Mouse (Mus musculus) mouse trophoblast stem cell (cell line): ENCODE measurements around the gene Gm20715.
"Not testable (repeated sequence)": the region's sequence is repeated elsewhere in the genome, so short reads cannot be mapped to it uniquely, and the experiment has no call there.

ENCODE experiments used
- in situ Hi-C, 2 experiments: fragments of 300-500 bp; cut with MseI, MboI; formaldehyde crosslinking; loops; 2 replicates in 1 of 2; 3 replicates in 1 of 2; pipeline ENCODE4 v1.15.1; 2025

Gm20715 gene

DNA sequence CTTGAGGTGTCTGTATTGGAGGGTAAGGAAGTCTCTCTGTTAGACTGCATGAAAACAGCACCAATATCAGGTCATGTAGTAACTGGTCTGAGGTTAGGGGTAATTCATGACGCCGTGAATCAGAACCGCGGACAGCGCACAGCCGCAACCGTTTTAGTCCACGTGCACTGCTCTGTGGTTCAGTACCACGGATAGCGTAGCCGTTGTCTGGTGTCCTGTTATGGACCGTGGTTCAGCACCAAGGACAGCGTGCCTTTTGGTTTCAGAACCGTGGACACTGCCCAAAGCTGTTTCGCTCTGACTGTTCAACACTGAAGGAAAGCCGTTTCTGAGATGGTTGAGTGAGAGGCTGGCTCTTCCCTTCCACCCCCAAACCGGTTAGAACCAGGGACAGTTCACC is at the start of gene Gm20715:
Gene Gm20715 (plus strand): TSS at position 235 of the 400 bp plus-strand sequence.
- in situ Hi-C loops = no loop called here

DNA sequence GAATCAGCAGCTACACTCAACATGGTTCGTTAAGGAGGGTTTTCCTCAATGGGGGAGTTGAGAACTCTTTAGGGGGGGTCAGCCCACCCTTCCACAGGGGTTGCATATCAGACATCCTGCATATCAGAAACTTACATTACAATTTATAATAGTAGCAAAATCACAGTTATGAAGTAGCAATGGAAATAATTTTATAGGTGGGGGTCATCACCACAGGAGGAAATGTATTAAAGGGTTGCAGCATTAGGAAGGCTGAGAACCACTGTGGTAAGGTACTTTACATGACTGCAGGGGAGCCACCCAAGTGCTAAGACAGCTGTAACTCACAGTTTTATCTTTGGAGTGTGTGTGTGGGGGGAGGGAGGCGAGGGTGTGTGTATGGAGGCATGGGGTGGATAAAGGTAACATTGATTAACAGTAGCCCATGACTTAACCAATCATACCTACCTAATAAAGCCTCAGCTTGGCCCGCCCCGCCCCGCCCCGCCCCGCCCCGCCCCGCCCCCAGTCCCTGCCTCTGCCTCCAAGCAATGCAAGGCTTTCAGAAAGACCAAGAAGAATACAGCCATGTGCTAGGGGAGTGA is 49.5 kb upstream of the Gm20715 start:
- in situ Hi-C loops = loop anchor here in 1 of 2 experiments (5.0 kb wide), 1 partner anchor 72 kb away; no protein-coding TSS in a partner anchor

DNA sequence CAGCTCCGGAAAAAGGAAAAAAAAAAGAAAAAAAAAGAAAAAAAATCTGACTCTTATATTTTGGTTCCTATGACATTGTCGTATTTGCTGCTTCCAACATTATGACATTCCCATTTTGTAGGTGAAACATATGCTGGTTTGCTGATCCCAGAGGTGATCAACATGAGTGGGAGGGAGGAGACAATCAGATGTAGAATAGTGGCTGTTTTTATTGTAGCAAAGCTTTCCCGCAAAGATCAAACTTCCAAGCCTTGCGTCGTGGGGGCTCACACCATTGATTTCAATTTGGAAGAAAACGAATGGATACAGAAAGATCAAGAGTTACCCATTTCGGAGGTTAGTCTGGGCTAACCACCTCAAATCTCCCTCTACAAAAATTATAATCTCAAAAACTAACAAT is 48.3 kb upstream of the Gm20715 start:
- in situ Hi-C loops = loop anchor here in 1 of 2 experiments (5.0 kb wide), 1 partner anchor 71 kb away; no protein-coding TSS in a partner anchor

DNA sequence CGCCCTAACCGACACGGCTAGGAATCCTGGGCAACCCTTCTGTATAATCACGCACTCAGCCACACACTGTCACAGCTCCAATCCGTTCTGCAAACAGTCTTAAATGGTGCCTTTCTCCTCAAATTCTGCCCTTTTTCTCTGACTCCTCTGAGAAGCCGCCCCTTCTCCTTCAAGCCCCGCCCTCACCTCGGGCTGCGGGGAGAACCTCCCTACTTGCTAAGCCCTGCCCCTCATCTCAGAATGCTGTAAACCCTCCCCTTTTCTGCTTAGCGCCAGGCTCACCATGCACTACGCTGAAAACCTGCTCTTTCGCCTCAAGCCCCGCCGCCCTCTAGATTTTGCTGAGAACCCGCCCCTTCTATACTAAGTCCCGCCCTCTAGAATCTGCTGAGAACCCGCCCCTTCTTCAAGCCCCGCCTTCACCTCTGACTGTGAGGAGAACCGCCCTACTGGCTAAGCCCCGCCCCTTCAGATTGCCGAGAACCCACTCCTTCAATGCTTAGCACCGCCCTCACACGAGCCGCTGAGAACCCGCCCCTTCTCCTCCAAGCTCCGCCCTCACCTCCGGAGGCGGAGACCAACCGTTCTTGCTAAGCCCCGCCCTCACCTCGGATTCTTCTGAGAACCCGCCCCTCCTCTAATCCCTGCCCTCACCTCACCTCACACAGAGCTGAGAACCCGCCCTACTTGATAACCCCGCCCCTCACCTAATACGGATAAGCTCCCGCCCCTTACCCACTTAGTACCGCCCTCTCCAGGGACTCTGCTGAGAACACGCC is 47.6 kb upstream of the Gm20715 start:
- in situ Hi-C loops = loop anchor here in 1 of 2 experiments (5.0 kb wide), 1 partner anchor 70 kb away; no protein-coding TSS in a partner anchor

DNA sequence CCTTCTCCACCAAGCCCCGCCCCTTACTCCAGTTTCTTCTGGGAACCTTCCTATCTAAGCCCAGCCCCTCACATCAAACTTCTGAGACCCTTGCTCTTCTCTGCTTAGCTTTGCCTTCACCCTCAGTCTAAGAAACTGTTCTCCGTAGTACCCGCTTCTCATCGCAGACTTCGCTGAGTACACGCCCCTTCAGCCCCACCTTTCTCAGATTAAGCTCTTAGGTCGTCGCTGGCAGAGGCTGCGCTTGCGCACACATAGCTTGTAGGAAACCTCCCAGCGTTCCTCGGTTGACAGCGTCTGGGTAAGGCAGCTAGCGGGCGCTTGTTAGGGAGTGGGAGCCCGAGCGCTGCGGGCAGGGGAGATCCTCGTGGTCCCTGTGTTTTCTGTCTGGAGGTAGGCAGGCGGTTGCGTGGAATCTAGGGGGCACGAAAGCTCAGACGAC is 47.0 kb upstream of the Gm20715 start, which contains the start of gene Zfp78:
Gene Zfp78 (plus strand): TSS at position 234 of the 442 bp plus-strand sequence.
- in situ Hi-C loops = loop anchor here in 1 of 2 experiments (5.0 kb wide), 1 partner anchor 69 kb away; no protein-coding TSS in a partner anchor

DNA sequence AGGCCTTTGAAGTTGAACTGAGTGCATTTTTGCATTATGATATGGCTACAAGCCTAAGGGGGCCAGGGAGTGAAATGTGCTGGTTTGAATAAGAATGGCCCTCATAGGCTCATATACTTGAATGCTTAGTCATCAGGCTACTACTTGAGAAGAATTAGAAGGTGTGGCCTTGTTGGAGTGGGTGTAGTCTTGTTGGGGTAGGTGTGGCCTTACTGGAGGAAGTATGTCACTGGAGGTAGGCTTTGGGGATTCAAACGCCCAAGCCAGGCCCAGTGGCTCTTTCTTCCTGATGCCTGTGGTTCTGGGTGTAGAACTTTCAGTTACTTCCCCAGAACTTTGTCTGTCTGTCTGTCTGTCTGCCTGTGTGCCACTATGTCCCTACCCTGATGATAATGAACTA is 45.3 kb upstream of the Gm20715 start:
- in situ Hi-C loops = loop anchor here in 1 of 2 experiments (5.0 kb wide), 1 partner anchor 68 kb away; no protein-coding TSS in a partner anchor

DNA sequence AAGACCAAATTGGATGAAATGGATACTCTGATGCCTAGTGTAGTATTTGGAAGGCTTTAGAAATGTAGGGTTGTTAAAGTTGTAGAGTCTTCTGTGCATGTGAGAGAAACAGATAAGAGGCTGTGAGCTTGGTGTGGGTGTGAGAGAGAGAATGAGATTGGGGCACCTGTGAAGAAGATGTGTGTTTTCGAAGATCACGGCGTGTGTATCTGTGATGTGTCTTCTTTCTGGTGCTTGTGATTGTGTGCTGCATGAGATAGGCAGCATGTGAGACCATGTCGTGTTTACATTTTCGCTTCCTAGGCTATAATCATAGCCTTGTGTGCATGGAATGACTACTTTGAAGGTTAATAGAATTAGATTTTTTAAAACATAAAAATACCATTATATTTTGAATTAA is 42.9 kb upstream of the Gm20715 start:
- in situ Hi-C loops = no loop called here

DNA sequence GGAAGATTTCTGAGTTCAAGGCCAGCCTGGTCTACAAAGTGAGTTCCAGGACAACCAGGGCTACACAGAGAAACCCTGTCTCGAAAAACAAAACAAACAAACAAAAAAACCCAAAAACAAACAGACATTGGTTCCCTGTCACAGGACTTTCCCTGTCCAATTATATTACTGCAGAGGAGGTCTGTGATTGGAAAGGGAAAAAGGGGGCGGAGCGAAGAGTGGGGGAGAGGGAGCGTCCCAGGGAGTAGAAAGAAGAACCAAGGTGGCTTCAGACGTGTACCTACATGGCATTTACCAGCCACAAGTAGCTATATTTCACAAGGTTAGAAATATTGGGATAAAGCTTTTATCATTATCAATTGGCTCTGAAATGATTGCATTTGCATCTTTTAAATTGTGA is 41.9 kb upstream of the Gm20715 start:
- in situ Hi-C loops = not testable (repeated sequence)

DNA sequence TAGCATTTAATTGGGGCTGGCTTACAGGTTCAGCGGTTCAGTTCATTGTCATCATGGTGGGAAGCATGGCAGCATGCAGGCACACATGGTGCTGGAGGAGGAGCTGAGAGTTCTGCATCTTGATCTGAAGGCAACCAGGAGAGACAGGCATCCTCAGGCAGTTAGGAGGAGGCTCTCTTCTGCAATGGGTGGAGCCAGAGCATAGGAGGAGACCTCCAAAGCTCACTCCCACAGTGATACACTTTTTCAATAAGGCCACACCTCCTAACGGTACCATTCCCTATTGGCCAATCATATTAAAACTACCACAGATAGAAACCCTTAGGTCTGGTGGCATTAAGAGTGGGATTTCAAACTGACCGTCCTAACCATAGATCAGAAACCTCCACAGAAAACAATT is 40.6 kb upstream of the Gm20715 start:
- in situ Hi-C loops = no loop called here

DNA sequence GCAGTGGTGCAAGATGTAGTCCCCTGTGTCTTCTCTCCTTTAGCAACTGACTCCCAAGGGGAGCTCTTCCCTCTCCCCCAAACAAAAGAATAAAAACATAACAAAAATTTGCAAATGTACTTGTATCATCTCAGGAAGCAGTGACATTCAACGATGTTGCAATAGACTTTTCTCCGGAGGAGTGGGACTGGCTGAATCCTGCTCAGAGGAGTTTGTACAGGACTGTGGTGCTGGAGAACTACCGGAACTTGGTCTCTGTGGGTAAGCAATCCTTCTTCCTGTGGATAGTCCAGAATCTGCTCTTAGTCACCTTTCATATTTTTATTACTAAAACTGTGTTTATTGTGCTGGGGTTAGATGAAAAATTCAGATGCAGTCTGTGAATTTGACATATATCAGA is 37.1 kb upstream of the Gm20715 start:
- in situ Hi-C loops = no loop called here

DNA sequence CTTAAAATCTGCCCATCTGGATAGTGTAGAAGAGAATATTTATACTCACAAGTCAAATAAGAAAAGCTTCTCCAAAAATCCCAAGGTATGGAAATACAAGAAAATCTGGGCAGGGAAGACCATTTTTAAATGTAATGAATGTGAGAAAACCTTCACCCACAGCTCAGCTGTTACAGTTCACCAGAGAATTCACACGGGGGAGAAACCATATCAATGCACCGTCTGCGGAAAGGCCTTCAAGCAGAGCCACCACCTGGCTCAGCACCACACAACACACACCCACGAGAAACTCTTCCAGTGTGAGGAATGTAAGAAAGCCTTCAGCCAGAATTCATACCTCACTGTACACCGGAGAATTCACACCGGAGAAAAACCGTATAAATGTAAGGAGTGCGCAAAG is 31.6 kb upstream of the Gm20715 start:
- in situ Hi-C loops = no loop called here

DNA sequence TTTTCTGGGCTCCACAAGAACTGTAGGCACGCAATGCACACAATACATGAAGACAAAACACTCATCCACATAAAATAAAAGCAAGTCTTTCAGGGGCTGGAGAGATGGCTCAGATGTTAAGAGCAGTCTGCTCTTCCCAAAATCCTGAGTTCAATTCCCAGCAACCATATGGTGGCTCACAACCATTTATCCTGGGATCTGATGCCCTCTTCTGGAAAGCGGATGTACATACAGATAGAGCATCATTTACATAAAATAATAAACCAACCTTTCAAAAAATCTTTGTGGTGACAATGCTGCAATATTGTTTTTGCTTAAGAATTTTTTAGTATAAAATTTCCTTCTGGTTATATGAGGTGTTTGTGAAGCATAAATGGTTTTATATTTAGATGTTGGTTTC is 28.6 kb upstream of the Gm20715 start:
- in situ Hi-C loops = no loop called here

DNA sequence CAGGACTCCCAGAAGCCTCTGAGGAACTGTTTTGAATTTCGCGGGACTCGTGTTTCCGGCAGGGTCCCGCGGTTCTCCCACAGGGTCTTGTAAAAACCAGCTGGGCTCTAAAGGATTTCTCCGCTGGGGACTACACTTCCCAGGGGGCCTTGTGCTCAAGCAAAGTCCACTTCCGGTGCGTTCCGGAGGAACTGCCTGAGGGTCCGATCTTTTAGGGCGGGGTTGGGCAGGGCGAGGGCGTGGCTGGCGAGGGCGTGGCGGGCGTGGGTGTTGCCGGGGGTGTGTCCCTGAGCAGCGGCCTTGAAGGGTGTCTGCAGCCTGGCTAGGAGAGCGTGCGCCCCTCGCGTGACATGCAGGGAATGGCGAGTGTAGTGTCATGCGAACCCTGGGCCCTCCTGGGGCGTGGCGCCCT is 27.0 kb upstream of the Gm20715 start, which contains the start of gene Zfp28:
Gene Zfp28 (plus strand): TSS at position 252 of the 412 bp plus-strand sequence.
- in situ Hi-C loops = no loop called here

DNA sequence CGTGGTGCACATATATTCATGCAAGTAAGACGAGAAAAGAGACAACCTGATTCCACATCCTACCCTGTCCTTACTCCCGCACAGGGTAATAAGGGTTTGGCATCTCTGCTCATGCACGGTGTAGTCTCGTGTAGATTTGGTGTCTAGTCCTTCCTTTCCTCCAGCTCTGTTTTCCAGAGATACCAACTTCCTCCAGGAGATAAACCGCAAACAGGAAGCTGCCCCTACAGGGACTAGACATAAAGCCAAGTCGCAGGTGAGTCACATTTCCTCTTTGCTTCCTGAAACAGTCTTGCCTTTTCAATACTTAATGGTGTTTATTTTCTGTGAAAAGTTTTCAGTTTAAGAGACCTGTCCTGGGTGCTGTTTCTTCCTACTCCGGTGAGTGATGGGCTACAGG is 26.1 kb upstream of the Gm20715 start:
- in situ Hi-C loops = no loop called here

DNA sequence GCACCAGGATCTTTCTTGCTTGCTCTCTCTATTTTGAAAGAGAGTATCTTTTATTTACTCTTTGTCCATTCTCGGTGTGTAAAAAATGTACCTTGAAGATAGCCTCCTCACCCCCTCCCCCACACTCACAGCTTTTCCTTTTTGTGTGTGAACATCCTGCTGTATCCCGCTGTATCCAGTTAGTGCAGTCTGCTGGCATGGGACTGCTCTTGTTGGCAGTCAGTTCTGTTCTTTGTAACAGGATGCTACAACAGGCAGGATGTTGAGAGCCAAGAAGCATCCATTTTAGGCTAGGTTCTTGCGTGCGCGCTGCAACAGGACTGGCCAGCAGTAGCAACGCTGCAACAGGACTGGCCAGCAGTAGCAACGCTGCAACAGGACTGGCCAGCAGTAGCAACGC is 23.1 kb upstream of the Gm20715 start:
- in situ Hi-C loops = no loop called here

DNA sequence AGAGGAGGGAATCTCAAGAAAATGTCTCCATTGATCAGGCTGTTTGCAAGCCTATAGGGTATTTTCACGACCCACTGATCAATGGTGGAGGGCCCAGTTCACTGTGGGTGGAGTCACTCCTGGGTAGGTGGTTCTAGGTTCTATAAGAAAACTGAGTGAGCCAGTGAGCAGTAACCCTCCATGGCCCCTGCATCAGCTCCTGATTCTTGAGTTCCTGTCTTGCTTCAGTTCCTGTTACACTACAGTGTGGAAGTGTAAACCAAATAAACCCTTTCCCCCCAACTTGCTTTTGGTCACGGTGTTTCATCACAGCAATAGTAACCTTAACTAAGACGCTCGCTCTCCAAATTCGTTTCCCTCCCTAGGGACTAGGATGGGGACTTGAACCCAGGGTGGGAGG is 21.1 kb upstream of the Gm20715 start:
- in situ Hi-C loops = no loop called here

DNA sequence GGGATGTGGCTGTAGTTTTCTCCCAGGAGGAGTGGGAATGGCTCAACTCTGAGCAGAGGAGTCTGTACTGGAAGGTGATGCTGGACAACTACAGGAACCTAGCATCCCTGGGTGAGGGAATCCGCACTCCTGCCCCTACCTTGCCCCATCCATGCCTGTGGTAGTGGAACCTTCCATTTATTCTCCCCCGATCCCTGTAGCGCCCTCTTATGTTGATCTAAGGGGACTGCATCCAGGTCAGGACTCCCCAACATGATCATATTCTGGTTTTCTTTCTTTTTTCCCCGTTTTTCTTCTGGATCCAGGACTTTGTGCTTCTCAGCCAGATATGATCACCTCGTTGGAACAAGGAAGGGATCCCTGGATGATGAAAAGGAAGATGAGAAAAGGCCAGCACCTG is 20.6 kb upstream of the Gm20715 start:
- in situ Hi-C loops = no loop called here

DNA sequence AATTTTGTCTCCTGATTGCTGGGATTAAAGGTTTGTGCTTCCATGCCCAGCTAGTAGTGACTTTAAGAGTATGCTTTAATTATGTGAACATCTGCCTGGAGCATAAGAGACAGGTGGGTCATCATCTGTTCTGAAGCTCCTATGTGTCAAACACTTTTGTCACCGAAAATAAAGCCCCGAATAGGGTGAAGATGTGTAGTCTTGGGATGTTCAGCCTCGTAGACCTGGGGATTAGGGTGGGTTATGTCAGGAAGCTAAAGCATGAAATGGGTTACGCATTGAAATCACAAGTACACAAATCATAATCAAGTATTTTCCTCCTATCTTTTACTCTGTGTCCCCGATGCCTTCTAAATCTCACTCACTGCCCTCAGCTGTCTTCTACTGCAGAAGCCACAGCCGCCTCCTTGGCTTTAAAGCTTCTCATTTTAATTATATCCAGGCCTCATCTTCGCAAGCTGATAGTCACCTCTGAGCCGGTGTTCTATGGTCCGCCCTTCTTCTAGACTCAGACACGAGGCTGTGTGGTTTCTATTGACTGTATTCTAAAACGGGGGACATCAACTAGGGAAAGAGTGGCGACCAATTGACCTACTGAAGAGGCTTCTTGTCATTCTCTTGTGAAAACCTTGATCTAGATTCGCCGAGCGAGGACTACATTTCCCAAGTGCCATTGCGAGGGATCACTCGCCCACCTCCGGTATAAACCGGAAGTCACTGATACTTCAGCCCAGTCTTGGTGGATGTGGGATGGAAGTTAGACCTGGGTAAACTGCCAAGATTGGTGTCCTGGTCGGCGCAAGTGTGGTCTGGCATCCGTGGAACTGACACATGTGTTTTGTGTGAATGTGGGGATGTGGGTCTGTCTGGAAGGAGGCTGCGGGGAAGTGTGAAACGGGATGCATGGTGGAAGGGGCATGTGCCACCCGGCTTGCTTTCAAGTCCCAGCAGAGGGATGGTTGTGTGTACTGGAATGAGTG is 11.8 kb upstream of the Gm20715 start, which contains the start of gene Smim17:
Gene Smim17 (plus strand): TSS at position 720 of the 980 bp plus-strand sequence.
- in situ Hi-C loops = no loop called here

DNA sequence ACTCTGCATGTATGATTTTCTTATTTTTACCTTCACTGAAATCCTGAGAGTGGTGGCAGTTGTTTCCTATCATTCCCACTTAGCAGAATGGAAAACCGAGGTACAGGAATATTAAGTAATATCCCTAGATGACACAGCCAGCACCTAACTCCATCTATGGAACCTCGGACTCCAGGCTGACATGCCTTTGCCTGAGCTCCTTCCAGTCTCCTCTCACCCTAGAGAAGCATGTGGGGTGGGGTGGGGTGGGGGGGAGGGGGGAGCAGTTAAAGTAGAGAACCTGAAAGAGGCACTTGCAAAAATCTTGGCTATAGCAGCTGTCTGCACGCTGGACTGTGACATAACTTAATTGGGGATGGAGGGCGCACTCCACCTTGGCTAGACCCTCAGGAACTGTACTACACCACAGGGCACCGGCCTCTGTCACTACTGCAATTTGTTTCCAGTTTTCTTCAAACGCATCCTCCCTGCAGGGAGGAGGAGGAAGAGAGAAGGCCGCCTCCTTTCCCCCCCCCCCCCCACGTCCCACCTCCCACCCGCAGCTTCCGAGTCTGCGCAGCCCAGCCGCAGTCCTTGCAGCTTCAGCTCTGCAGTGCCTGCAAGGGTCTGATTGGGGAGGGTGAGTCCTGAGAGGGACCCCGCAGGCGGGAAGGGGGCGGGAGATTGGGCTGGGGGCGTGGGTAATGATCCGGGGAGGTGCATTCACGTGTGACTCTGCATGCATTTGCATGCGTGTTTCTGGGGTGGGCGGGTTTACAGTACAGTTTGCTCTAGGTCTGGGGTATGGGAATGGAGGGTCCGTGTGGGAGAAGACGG is 4.8 kb downstream of the Gm20715 start:
- in situ Hi-C loops = no loop called here

DNA sequence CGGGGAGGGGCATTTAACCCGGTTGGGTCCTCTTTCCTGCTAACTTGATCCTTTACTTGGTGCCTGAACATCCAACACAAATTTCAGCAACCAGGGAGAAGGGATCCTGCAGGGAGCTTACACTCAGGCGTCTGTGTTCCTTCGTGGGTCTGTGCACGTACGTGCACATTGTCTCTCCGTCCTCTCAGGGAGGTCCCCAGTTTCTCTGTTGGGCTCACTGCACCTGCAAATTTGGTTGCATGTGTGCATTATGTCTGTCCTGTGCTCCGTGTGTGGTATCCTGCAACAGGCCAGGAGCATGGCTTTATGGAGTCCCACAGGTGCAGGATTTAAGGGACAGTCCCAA is 5.3 kb downstream of the Gm20715 start:
- in situ Hi-C loops = no loop called here

DNA sequence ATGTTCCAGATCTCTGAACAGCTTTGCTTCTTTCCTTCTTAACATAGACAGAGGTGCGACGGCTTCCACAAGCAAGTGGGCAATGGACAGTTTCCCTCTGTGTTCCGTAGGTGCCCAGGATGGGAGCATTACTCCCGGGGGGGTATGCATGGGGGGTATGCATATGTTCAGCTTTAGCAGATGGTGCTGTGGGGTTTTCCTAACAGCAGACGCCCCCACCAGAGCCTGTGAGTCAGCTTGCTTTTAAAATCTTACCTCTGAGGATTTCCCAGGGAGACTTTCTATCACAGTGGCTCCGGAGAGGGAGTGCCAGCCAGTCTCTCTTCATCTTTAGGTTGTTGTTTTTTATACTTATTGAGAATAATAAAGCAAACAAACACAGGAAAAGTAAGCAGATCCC is 9.8 kb downstream of the Gm20715 start:
- in situ Hi-C loops = no loop called here
